Mouse (Mus musculus): ENCODE data around the gene Ptrh2. TPM values are rescaled to one million over a fixed set of nuclear protein-coding genes. Genes with fewer than 3 reads are reported as not detected.
"Not testable (repeated sequence)": the region's sequence is repeated elsewhere in the genome, so short reads cannot be mapped to it uniquely, and the experiment has no call there.

Ptrh2 gene
- polyA plus RNA-seq, 2 experiments from 2014 or later, result 9.9 to 10.6 TPM

GRCm38 (mm10) chr11:86734241-86734939, 50.6 kb downstream of the Ptrh2 start:
- no peak for ATAC-seq

- ATAC-seq, result no peak
These were observed 51.2 kb downstream of the Ptrh2 start for GRCm38 (mm10) chr11:86734993-86735392.

- ATAC-seq, result no peak
These were observed 53.7 kb downstream of the Ptrh2 start for GRCm38 (mm10) chr11:86737301-86738000.

GRCm38 (mm10) chr11:86738308-86738707, 54.5 kb downstream of the Ptrh2 start:
- ATAC-seq, result not testable (repeated sequence)

GRCm38 (mm10) chr11:86738956-86739355, 55.2 kb downstream of the Ptrh2 start:
- ATAC-seq, result no peak

- ATAC-seq, result no peak
These were observed 55.7 kb downstream of the Ptrh2 start for GRCm38 (mm10) chr11:86739470-86739869.

GRCm38 (mm10) chr11:86741505-86741904, 57.7 kb downstream of the Ptrh2 start:
- no peak for ATAC-seq

Other genes with a start within 250 kb of the Ptrh2 start
- 10 to 100 TPM; 45.5 to 54.7 TPM for gene Rnft1, start 199.3 kb upstream of the Ptrh2 start, polyA plus RNA-seq (2017; shearing (Covaris generic))
- 10 to 100 TPM; 40.2 to 56.5 TPM for gene Rps6kb1, start 139.2 kb upstream of the Ptrh2 start, polyA plus RNA-seq (2017; shearing (Covaris generic))
- gene Tubd1, start 139.0 kb upstream of the Ptrh2 start, polyA plus RNA-seq (2017; shearing (Covaris generic)), result 1 to 10 TPM; 5.7 to 5.9 TPM
- 100 to 1,000 TPM; 563 to 667 TPM for gene Vmp1, start 149 bp upstream of the Ptrh2 start, polyA plus RNA-seq (2017; shearing (Covaris generic))
- gene Cltc, start 73.6 kb downstream of the Ptrh2 start, polyA plus RNA-seq (2017; shearing (Covaris generic)), result 10 to 100 TPM; 79.9 to 83.6 TPM
- 10 to 100 TPM; 20.1 TPM for gene Dhx40, start 123.8 kb downstream of the Ptrh2 start, polyA plus RNA-seq (2017; shearing (Covaris generic))